Comparison of ENCODE assay signal across 7 mouse cellular contexts in genomic region chr11:103116008-103116818, GRCm38 (mm10). TPM values are rescaled to one million over a fixed set of nuclear protein-coding genes. Genes with fewer than 3 reads are reported as not detected.
DNase-seq lines count a peak whose midpoint lies in the region; ATAC-seq lines count a peak whose summit lies in the region.

Gene Hexim1, plus strand, starts transcription at chr11:103116231.

- H3K36me3 ChIP-seq in intestine, embryonic 15.5 days = no peaks in the 10 kb centered on the region
- no peaks in the 10 kb centered on the region for H3K36me3 ChIP-seq in midbrain, embryonic 10.5 days

- ATAC-seq in intestine, embryonic 15.5 days = peak; percentile 93

- H3K4me2 ChIP-seq in intestine, embryonic 15.5 days (replicated peaks) = peak within 1 kb of the TSS; percentile 91

- H3K9me3 ChIP-seq in intestine, embryonic 15.5 days = no peaks in the 10 kb centered on the region
- H3K9me3 ChIP-seq in midbrain, embryonic 10.5 days (replicated peaks) = no peaks in the 10 kb centered on the region

- intact Hi-C loops in left cerebral cortex, postnatal 25 days (cut with DNase I) = loop anchor here (1.0 to 5.0 kb wide), 3 partner anchors 16 to 211 kb away; partner anchors contain the start of genes Hexim2 and Map3k14

- no peaks in the 10 kb centered on the region for H3K27me3 ChIP-seq in intestine, embryonic 15.5 days (replicated peaks)
- H3K27me3 ChIP-seq in midbrain, embryonic 10.5 days (ENCODE audit: low read depth, poor library complexity, severe bottlenecking) = peaks cover 34% of the 10 kb centered on the region

- WGBS in intestine, embryonic 15.5 days = under 1% methylated on average over 53 of the region's 53 CpGs
- under 1% methylated on average over 53 of the region's 53 CpGs for WGBS in midbrain, embryonic 10.5 days

- H3K27ac ChIP-seq in intestine, embryonic 15.5 days = peak within 1 kb of the TSS; percentile 95
- H3K27ac ChIP-seq in midbrain, embryonic 10.5 days (replicated peaks) = peak within 1 kb of the TSS; percentile 93

- DNase-seq in adrenal gland, adult 18-20 months (ENCODE audit: low spot score in 2 of 2) = peak; percentile 100
- peak; percentile 100 for DNase-seq in embryo, embryonic 11 days
- peak; percentile 100 for DNase-seq in gastrocnemius, postnatal 25 days
- peak; percentile 99 to 100 for DNase-seq in left cerebral cortex, postnatal 25 days (ENCODE audit: low spot score in 2 of 2)
- DNase-seq in midbrain, embryonic 10.5 days (ENCODE audit: low spot score) = peak; percentile 100
- DNase-seq in right cerebral cortex, postnatal 4 days = peak; percentile 99

- peak within 1 kb of the TSS; percentile 90 for H3K9ac ChIP-seq in intestine, embryonic 15.5 days

- peak within 1 kb of the TSS; percentile 70 for H3K4me3 ChIP-seq in intestine, embryonic 15.5 days (replicated peaks)
- H3K4me3 ChIP-seq in midbrain, embryonic 10.5 days = peak within 1 kb of the TSS; percentile 62

- H3K4me1 ChIP-seq in intestine, embryonic 15.5 days (replicated peaks) = peaks cover 28% of the 10 kb centered on the region
- H3K4me1 ChIP-seq in midbrain, embryonic 10.5 days = peaks cover 55% of the 10 kb centered on the region

RNA-seq across cellular contexts. Expression of gene Hexim1, which starts in this region (rescaled TPM):
- total RNA-seq in adrenal gland, adult 18-20 months (2021) = 10 to 100 TPM; 71.1 to 83.3 TPM
- total RNA-seq in gastrocnemius, postnatal 25 days (2021) = 10 to 100 TPM; 17.4 to 19.0 TPM
- polyA plus RNA-seq in intestine, embryonic 15.5 days (2015; fragmentation: Nextera tagmentation; extraction: Ambion mirVana) = 4.1 and 4.7 TPM in 2 replicates
- total RNA-seq in left cerebral cortex, postnatal 25 days (2021) = 10 to 100 TPM; 46.5 to 50.8 TPM
- 2.3 and 2.7 TPM in 2 replicates for polyA plus RNA-seq in midbrain, embryonic 10.5 days (2016; fragmentation: Nextera tagmentation; extraction: Ambion mirVana)

Comparison
In these comparisons a context has a peak if more than half of its experiments do, and no peak if none do; other contexts are left out.
1. Peak in every context shown above with its lines: DNase-seq, ATAC-seq, H3K4me3 ChIP-seq and H3K27ac ChIP-seq.